ENCODE assay signal across 7 mouse cellular contexts in genomic region chr8:49035519-49035918, GRCm38 (mm10).
DNase-seq lines count a peak whose midpoint lies in the region; ATAC-seq and TF ChIP-seq lines count a peak whose summit lies in the region.

No protein-coding gene starts in this region.

- no peak overlapping the region for H3K4me3 ChIP-seq in lung, postnatal 0 days (ENCODE audit: low read depth, low read length)
- H3K4me3 ChIP-seq in lung, adult 2 months (replicated peaks; ENCODE audit: extremely low read depth, low read depth, low read length), result no peak overlapping the region

- no peak overlapping the region for H3K4me2 ChIP-seq in lung, postnatal 0 days (replicated peaks; ENCODE audit: low read depth, low read length)

- 44% methylated on average over 8 of the region's 8 CpGs for WGBS in lung, postnatal 0 days
- 46% methylated on average over 8 of the region's 8 CpGs for WGBS in lung, adult 2 months

- intact Hi-C loops in left cerebral cortex, postnatal 14 days (cut with DNase I), result no loop called here

- H3K9ac ChIP-seq in lung, postnatal 0 days (replicated peaks; ENCODE audit: low read depth), result no peak overlapping the region

- TF ChIP-seq EP300 in lung, postnatal 0 days (IDR thresholded peaks at IDR 0.05), result no peak

- no peaks in the 10 kb centered on the region for H3K4me1 ChIP-seq in lung, postnatal 0 days (ENCODE audit: insufficient read depth, low read depth, low read length)
- H3K4me1 ChIP-seq in lung, adult 2 months (ENCODE audit: control insufficient read depth, insufficient read depth, low read length), result no peaks in the 10 kb centered on the region

- ATAC-seq in lung, postnatal 0 days, result no peak

- TF ChIP-seq POLR2A in lung, adult 2 months (IDR thresholded peaks at IDR 0.05; ENCODE audit: borderline replicate concordance, extremely low read depth, low read depth, low read length), result no peak

- DNase-seq in lung, postnatal 0 days (ENCODE audit: low spot score), result no peak
- DNase-seq in lung, adult 2 months, result no peak
- DNase-seq in embryo, embryonic 10 days (ENCODE audit: low spot score), result peak; percentile 66
- DNase-seq in heart, postnatal 4 days, result peak; percentile 22
- peak; percentile 22 to 25 for DNase-seq in left cerebral cortex, postnatal 14 days (ENCODE audit: low spot score in 2 of 2)
- peak; percentile 35 for DNase-seq in telencephalon, adult 2 months (ENCODE audit: low read depth, low spot score)
- DNase-seq in adipocyte (ENCODE audit: low spot score), result no peak

- no peak overlapping the region for H3K27ac ChIP-seq in lung, postnatal 0 days (ENCODE audit: low read length)

- H3K36me3 ChIP-seq in lung, postnatal 0 days (ENCODE audit: insufficient read depth, low read length), result no peaks in the 10 kb centered on the region

- H3K27me3 ChIP-seq in lung, postnatal 0 days (replicated peaks; ENCODE audit: insufficient read depth, low read length), result no peaks in the 10 kb centered on the region

- TF ChIP-seq CTCF in lung, postnatal 0 days (IDR thresholded peaks at IDR 0.05), result peak; percentile 24
- no peak for TF ChIP-seq CTCF in lung, adult 2 months (IDR thresholded peaks at IDR 0.05; ENCODE audit: insufficient read depth, low read length)

- no peaks in the 10 kb centered on the region for H3K9me3 ChIP-seq in lung, postnatal 0 days (ENCODE audit: low read length)

Comparison
In these comparisons a context has a peak if more than half of its experiments do, and no peak if none do; other contexts are left out.
1. DNase-seq: peak in embryo, embryonic 10 days (single experiment), heart, postnatal 4 days (single experiment), left cerebral cortex, postnatal 14 days (2 of 2) and telencephalon, adult 2 months (single experiment); none in lung, postnatal 0 days (single experiment), lung, adult 2 months (single experiment) and adipocyte (single experiment).